Mouse (Mus musculus) testis, adult 2 months (tissue): Measurements from ENCODE around the gene Pitpna.

Experiments used
- CTCF ChIP-seq: fragments of 200-500 bp; IDR thresholded peaks from 2 replicates; pipeline ENCODE4 v1.5.1; 2012; ENCODE audit warnings: low read depth, mild to moderate bottlenecking, inconsistent platforms, low read length, moderate library complexity; ENCODE audit not compliant: control insufficient read depth, insufficient read depth, insufficient replicate concordance
- POLR2A ChIP-seq: fragments of 200-500 bp; IDR thresholded peaks from 2 replicates; pipeline ENCODE4 v1.6.1; 2012; ENCODE audit warnings: low read depth, mild to moderate bottlenecking, inconsistent platforms, low read length, moderate library complexity; ENCODE audit not compliant: control insufficient read depth

- TF ChIP-seq CTCF (no peak), POLR2A (no peak)
Observed at GRCm38 (mm10) chr11:75674875-75675274, 87.0 kb downstream of the Pitpna start.
